Mouse (Mus musculus): Measurements from ENCODE around the gene Vwa7. TPM values are rescaled to one million over a fixed set of nuclear protein-coding genes. Genes with fewer than 3 reads are reported as not detected.

Vwa7 gene
- polyA plus RNA-seq, 1 experiment from 2014 or later, result 0.43 TPM

DNA sequence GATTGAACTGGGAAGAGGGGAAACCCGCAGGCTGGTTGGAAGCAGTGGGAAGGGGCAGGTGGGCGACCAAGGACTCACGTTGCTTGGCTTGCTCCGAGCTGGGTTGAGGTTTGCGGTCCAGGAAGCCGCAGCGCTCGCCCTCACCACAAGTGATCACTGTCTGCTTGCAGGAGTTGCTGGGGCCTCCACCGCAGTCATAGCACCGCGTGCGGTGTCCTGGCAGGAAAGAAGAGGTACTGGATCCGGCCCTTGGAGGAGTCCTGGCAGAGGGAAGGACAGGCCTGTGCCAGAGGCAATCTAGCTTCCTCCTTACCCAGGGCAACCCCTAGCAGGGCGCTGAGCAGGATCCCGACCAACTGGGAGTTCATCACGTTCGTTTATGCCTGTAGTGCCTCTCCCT, 57.7 kb downstream of the Vwa7 start:
- H3K9me3 ChIP-seq (replicated peaks), result no peaks in the 10 kb centered on the region
- no peak overlapping the region for H3K4me2 ChIP-seq (replicated peaks)
- H3K27me3 ChIP-seq, result no peaks in the 10 kb centered on the region
- H3K4me1 ChIP-seq, result peaks cover 34% of the 10 kb centered on the region
- no peak overlapping the region for H3K9ac ChIP-seq
- 43% methylated on average over 17 of the region's 17 CpGs for WGBS
- ATAC-seq (ENCODE audit: insufficient number of reproducible peaks, low FRiP score, low TSS enrichment, low read depth), result no peak
- H3K27ac ChIP-seq (replicated peaks), result no peak overlapping the region
- H3K36me3 ChIP-seq, result no peaks in the 10 kb centered on the region
- H3K4me3 ChIP-seq (replicated peaks), result no peak overlapping the region

Other genes starting within 250 kb of the Vwa7 start
- gene Cyp21a1, start 212.0 kb upstream of the Vwa7 start, polyA plus RNA-seq (2015; fragmentation: Nextera tagmentation; extraction: Ambion mirVana), result 0.12 TPM in 1 of 2 replicates, not detected in the other
- 30.4 and 33.8 TPM in 2 replicates for gene Stk19, start 179.6 kb upstream of the Vwa7 start, polyA plus RNA-seq (2015; fragmentation: Nextera tagmentation; extraction: Ambion mirVana)
- 66.2 and 70.7 TPM in 2 replicates for gene Dxo, start 179.6 kb upstream of the Vwa7 start, polyA plus RNA-seq (2015; fragmentation: Nextera tagmentation; extraction: Ambion mirVana)
- 50.6 and 55.0 TPM in 2 replicates for gene Skiv2l, start 166.4 kb upstream of the Vwa7 start, polyA plus RNA-seq (2015; fragmentation: Nextera tagmentation; extraction: Ambion mirVana)
- gene Nelfe, start 166.2 kb upstream of the Vwa7 start, polyA plus RNA-seq (2015; fragmentation: Nextera tagmentation; extraction: Ambion mirVana), result 97.7 and 114 TPM in 2 replicates
- gene Cfb, start 154.1 kb upstream of the Vwa7 start, polyA plus RNA-seq (2015; fragmentation: Nextera tagmentation; extraction: Ambion mirVana), result 2.9 and 3.2 TPM in 2 replicates
- 3.2 and 4.2 TPM in 2 replicates for gene Zbtb12, start 137.1 kb upstream of the Vwa7 start, polyA plus RNA-seq (2015; fragmentation: Nextera tagmentation; extraction: Ambion mirVana)
- not detected in 2 replicates for gene Gm20547, start 134.5 kb upstream of the Vwa7 start, polyA plus RNA-seq (2015; fragmentation: Nextera tagmentation; extraction: Ambion mirVana)
- gene C2, start 118.3 kb upstream of the Vwa7 start, polyA plus RNA-seq (2015; fragmentation: Nextera tagmentation; extraction: Ambion mirVana), result 6.7 and 7.3 TPM in 2 replicates
- 86.8 and 92.7 TPM in 2 replicates for gene Ehmt2, start 118.1 kb upstream of the Vwa7 start, polyA plus RNA-seq (2015; fragmentation: Nextera tagmentation; extraction: Ambion mirVana)
- 0.49 and 0.69 TPM in 2 replicates for gene Slc44a4, start 102.1 kb upstream of the Vwa7 start, polyA plus RNA-seq (2015; fragmentation: Nextera tagmentation; extraction: Ambion mirVana)
- gene Neu1, start 85.3 kb upstream of the Vwa7 start, polyA plus RNA-seq (2015; fragmentation: Nextera tagmentation; extraction: Ambion mirVana), result 20.8 and 22.7 TPM in 2 replicates
- 2.2 and 3.4 TPM in 2 replicates for gene Hspa1b, start 57.3 kb upstream of the Vwa7 start, polyA plus RNA-seq (2015; fragmentation: Nextera tagmentation; extraction: Ambion mirVana)
- not detected in 2 replicates for gene Gm20481, start 46.7 kb upstream of the Vwa7 start, polyA plus RNA-seq (2015; fragmentation: Nextera tagmentation; extraction: Ambion mirVana)
- 19.5 and 19.7 TPM in 2 replicates for gene Hspa1a, start 44.4 kb upstream of the Vwa7 start, polyA plus RNA-seq (2015; fragmentation: Nextera tagmentation; extraction: Ambion mirVana)
- gene Hspa1l, start 43.9 kb upstream of the Vwa7 start, polyA plus RNA-seq (2015; fragmentation: Nextera tagmentation; extraction: Ambion mirVana), result 0.71 and 0.77 TPM in 2 replicates
- gene Lsm2, start 34.7 kb upstream of the Vwa7 start, polyA plus RNA-seq (2015; fragmentation: Nextera tagmentation; extraction: Ambion mirVana), result 163 and 173 TPM in 2 replicates
- gene Vars, start 15.6 kb upstream of the Vwa7 start, polyA plus RNA-seq (2015; fragmentation: Nextera tagmentation; extraction: Ambion mirVana), result 108 and 114 TPM in 2 replicates
- 21.5 and 23.4 TPM in 2 replicates for gene Sapcd1, start 11.4 kb downstream of the Vwa7 start, polyA plus RNA-seq (2015; fragmentation: Nextera tagmentation; extraction: Ambion mirVana)
- gene Msh5, start 30.2 kb downstream of the Vwa7 start, polyA plus RNA-seq (2015; fragmentation: Nextera tagmentation; extraction: Ambion mirVana), result 3.6 and 5.4 TPM in 2 replicates
- gene Clic1, start 33.4 kb downstream of the Vwa7 start, polyA plus RNA-seq (2015; fragmentation: Nextera tagmentation; extraction: Ambion mirVana), result 324 and 329 TPM in 2 replicates
- gene Ddah2, start 42.5 kb downstream of the Vwa7 start, polyA plus RNA-seq (2015; fragmentation: Nextera tagmentation; extraction: Ambion mirVana), result 319 and 347 TPM in 2 replicates
- 98.5 and 131 TPM in 2 replicates for gene Ly6g6c, start 48.8 kb downstream of the Vwa7 start, polyA plus RNA-seq (2015; fragmentation: Nextera tagmentation; extraction: Ambion mirVana)
- 1.1 and 1.4 TPM in 2 replicates for gene Mpig6b, start 49.6 kb downstream of the Vwa7 start, polyA plus RNA-seq (2015; fragmentation: Nextera tagmentation; extraction: Ambion mirVana)
- 31.4 and 33.0 TPM in 2 replicates for gene Ly6g6e, start 60.3 kb downstream of the Vwa7 start, polyA plus RNA-seq (2015; fragmentation: Nextera tagmentation; extraction: Ambion mirVana)
- 1.5 and 2.3 TPM in 2 replicates for gene Ly6g6d, start 61.5 kb downstream of the Vwa7 start, polyA plus RNA-seq (2015; fragmentation: Nextera tagmentation; extraction: Ambion mirVana)
- 0.20 and 0.28 TPM in 2 replicates for gene Ly6g6f, start 69.0 kb downstream of the Vwa7 start, polyA plus RNA-seq (2015; fragmentation: Nextera tagmentation; extraction: Ambion mirVana)
- 102 and 105 TPM in 2 replicates for gene Abhd16a, start 72.7 kb downstream of the Vwa7 start, polyA plus RNA-seq (2015; fragmentation: Nextera tagmentation; extraction: Ambion mirVana)
- gene Ly6g5c, start 91.7 kb downstream of the Vwa7 start, polyA plus RNA-seq (2015; fragmentation: Nextera tagmentation; extraction: Ambion mirVana), result not detected in 2 replicates
- gene Ly6g5b, start 98.8 kb downstream of the Vwa7 start, polyA plus RNA-seq (2015; fragmentation: Nextera tagmentation; extraction: Ambion mirVana), result 1.4 and 1.8 TPM in 2 replicates
- 19.5 and 20.1 TPM in 2 replicates for gene Gpank1, start 104.9 kb downstream of the Vwa7 start, polyA plus RNA-seq (2015; fragmentation: Nextera tagmentation; extraction: Ambion mirVana)
- gene Csnk2b, start 105.5 kb downstream of the Vwa7 start, polyA plus RNA-seq (2015; fragmentation: Nextera tagmentation; extraction: Ambion mirVana), result 278 and 279 TPM in 2 replicates
- gene D17H6S53E, start 109.8 kb downstream of the Vwa7 start, polyA plus RNA-seq (2015; fragmentation: Nextera tagmentation; extraction: Ambion mirVana), result 11.2 and 12.2 TPM in 2 replicates
- gene Apom, start 115.5 kb downstream of the Vwa7 start, polyA plus RNA-seq (2015; fragmentation: Nextera tagmentation; extraction: Ambion mirVana), result 0.17 TPM in 1 of 2 replicates, not detected in the other
- gene Bag6, start 118.6 kb downstream of the Vwa7 start, polyA plus RNA-seq (2015; fragmentation: Nextera tagmentation; extraction: Ambion mirVana), result 57.8 TPM in 2 replicates
- gene Prrc2a, start 148.3 kb downstream of the Vwa7 start, polyA plus RNA-seq (2015; fragmentation: Nextera tagmentation; extraction: Ambion mirVana), result 179 and 198 TPM in 2 replicates
- gene Aif1, start 159.5 kb downstream of the Vwa7 start, polyA plus RNA-seq (2015; fragmentation: Nextera tagmentation; extraction: Ambion mirVana), result 15.5 and 17.5 TPM in 2 replicates
- gene Lst1, start 171.9 kb downstream of the Vwa7 start, polyA plus RNA-seq (2015; fragmentation: Nextera tagmentation; extraction: Ambion mirVana), result 27.2 and 27.4 TPM in 2 replicates
- gene Ltb, start 177.9 kb downstream of the Vwa7 start, polyA plus RNA-seq (2015; fragmentation: Nextera tagmentation; extraction: Ambion mirVana), result 2.3 and 2.9 TPM in 2 replicates
- gene Tnf, start 185.4 kb downstream of the Vwa7 start, polyA plus RNA-seq (2015; fragmentation: Nextera tagmentation; extraction: Ambion mirVana), result 0.47 and 0.76 TPM in 2 replicates
- 0.27 and 0.32 TPM in 2 replicates for gene Lta, start 188.8 kb downstream of the Vwa7 start, polyA plus RNA-seq (2015; fragmentation: Nextera tagmentation; extraction: Ambion mirVana)
- 0.57 TPM in 1 of 2 replicates, not detected in the other for gene Gm16181, start 204.3 kb downstream of the Vwa7 start, polyA plus RNA-seq (2015; fragmentation: Nextera tagmentation; extraction: Ambion mirVana)
- gene Atp6v1g2, start 217.1 kb downstream of the Vwa7 start, polyA plus RNA-seq (2015; fragmentation: Nextera tagmentation; extraction: Ambion mirVana), result 4.1 and 4.4 TPM in 2 replicates
- 11.8 and 12.7 TPM in 2 replicates for gene Nfkbil1, start 219.2 kb downstream of the Vwa7 start, polyA plus RNA-seq (2015; fragmentation: Nextera tagmentation; extraction: Ambion mirVana)
- 406 and 413 TPM in 2 replicates for gene Ddx39b, start 225.2 kb downstream of the Vwa7 start, polyA plus RNA-seq (2015; fragmentation: Nextera tagmentation; extraction: Ambion mirVana)
- 81.6 and 82.0 TPM in 2 replicates for gene H2-D1, start 246.2 kb downstream of the Vwa7 start, polyA plus RNA-seq (2015; fragmentation: Nextera tagmentation; extraction: Ambion mirVana)

Data from embryonic facial prominence, embryonic 15.5 days (tissue).